In the genomic region with DNA sequence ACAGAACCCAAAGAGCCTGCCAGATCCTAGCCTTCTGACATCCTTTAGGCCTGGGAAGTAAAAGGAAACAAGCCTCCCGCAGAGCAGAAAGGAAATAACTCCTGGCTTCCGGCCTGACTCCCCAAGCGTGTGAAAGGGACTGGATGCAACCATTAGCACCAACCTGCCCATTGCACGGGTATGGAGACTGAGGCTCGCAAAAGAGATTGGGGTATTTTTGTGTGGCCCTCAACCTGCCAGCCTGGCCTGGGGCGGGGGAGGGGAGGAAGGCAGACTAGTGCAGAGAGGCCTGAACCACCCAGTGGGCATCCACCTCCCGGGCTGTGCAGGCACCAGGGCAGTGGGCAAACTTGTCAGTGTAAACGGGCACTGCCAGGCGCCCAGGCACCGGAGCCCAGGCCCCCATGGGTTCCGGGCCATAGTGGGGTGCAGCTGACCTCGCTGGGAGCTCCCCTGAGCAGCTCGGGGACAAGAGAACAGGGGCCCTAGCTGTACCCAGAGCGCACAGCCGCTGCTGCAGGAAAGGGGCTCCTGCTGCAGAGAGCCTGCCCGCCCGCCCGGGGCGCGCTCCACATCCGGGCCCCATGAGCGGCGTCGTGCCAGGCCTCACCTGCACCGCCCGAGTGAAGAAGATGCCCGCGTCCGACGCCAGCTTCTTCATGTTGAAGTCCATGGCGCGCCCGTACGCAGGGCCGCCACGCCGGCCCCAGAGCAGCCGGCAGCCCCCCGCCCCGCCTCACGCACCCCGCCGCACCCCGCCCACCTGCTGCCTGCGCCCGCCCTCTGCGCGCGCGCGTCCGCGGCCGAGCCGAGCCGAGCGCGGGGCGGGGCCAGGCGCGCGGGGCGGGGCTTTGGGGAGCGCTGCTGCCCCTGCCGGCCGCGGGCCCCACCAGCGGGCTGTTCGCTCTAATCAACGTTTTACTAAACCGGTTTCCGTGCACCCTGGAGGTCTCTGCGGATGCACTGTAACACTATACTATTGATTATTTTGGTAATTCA, we compare ENCODE assay signal across 8 mouse cellular contexts. TPM values are rescaled to one million over a fixed set of nuclear protein-coding genes. Genes with fewer than 3 reads are reported as not detected.
A peak's percentile ranks its signal among the peaks of the same experiment; 100 is the strongest.
DNase-seq lines count a peak whose midpoint lies in the region; ATAC-seq and TF ChIP-seq lines count a peak whose summit lies in the region.

A gene (minus strand): TSS at position 805 of the 999 bp plus-strand sequence.

- TF ChIP-seq POLR2A in kidney, adult 2 months (IDR thresholded peaks at IDR 0.05; ENCODE audit: low read depth, low read length), result no peak
- no peak for TF ChIP-seq POLR2A in limb, embryonic 14.5 days (IDR thresholded peaks at IDR 0.05; ENCODE audit: borderline replicate concordance, extremely low read depth, insufficient read depth, insufficient read length)

- peak; percentile 39 for TF ChIP-seq CTCF in kidney, adult 2 months (conservative IDR thresholded peaks at IDR 0.05; ENCODE audit: insufficient read depth, insufficient read length, low read depth, low read length)

- H3K4me1 ChIP-seq in embryonic facial prominence, embryonic 13.5 days, result peaks cover 24% of the 10 kb centered on the region
- peaks cover 4% of the 10 kb centered on the region; the same call in 1 of the 2 replicates for H3K4me1 ChIP-seq in kidney, adult 2 months (ENCODE audit: control insufficient read depth, insufficient read depth, low read length)
- peaks cover 10% of the 10 kb centered on the region for H3K4me1 ChIP-seq in limb, embryonic 14.5 days (ENCODE audit: control insufficient read depth, insufficient read depth, low read length)
- H3K4me1 ChIP-seq in midbrain, embryonic 16.5 days (ENCODE audit: control insufficient read depth, insufficient read depth, low read length), result peaks cover 19% of the 10 kb centered on the region

- H3K36me3 ChIP-seq in embryonic facial prominence, embryonic 13.5 days, result peaks cover 16% of the 10 kb centered on the region
- no peaks in the 10 kb centered on the region for H3K36me3 ChIP-seq in kidney, adult 2 months (ENCODE audit: control insufficient read depth, insufficient read depth, low read length)
- H3K36me3 ChIP-seq in limb, embryonic 14.5 days (ENCODE audit: control insufficient read depth, insufficient read depth, low read length), result peaks cover 12% of the 10 kb centered on the region
- H3K36me3 ChIP-seq in midbrain, embryonic 16.5 days (ENCODE audit: control insufficient read depth, insufficient read depth, low read length), result peaks cover 10% of the 10 kb centered on the region; the same call in 1 of the 2 replicates

- DNase-seq in 3T3-L1 (ENCODE audit: low read depth, low spot score), result peak; percentile 64
- peak; percentile 61 to 67 for DNase-seq in adrenal gland, postnatal 4 days (ENCODE audit: low spot score in 2 of 2)
- DNase-seq in heart, adult 18-20 months, result peak; percentile 86 to 87
- DNase-seq in kidney, adult 2 months, result peak; percentile 85
- peak; percentile 86 for DNase-seq in limb, embryonic 14.5 days (ENCODE audit: low spot score)
- DNase-seq in spleen, postnatal 14 days (ENCODE audit: low spot score in 2 of 2), result peak; percentile 73 to 82

- no peaks in the 10 kb centered on the region for H3K9me3 ChIP-seq in embryonic facial prominence, embryonic 13.5 days
- no peaks in the 10 kb centered on the region for H3K9me3 ChIP-seq in limb, embryonic 14.5 days (ENCODE audit: control insufficient read depth, low read length)
- H3K9me3 ChIP-seq in midbrain, embryonic 16.5 days (replicated peaks; ENCODE audit: control insufficient read depth, low read length, poor library complexity, severe bottlenecking), result no peaks in the 10 kb centered on the region

- peak; percentile 61 for ATAC-seq in embryonic facial prominence, embryonic 13.5 days (ENCODE audit: insufficient number of reproducible peaks, insufficient read depth, low FRiP score, low TSS enrichment, low read depth)
- peak; percentile 67 for ATAC-seq in limb, embryonic 14.5 days (ENCODE audit: low FRiP score, low read depth)
- ATAC-seq in midbrain, embryonic 16.5 days, result peak; percentile 80

- 2% methylated on average over 66 of the region's 73 CpGs for WGBS in embryonic facial prominence, embryonic 13.5 days
- 1% methylated on average over 65 of the region's 73 CpGs for WGBS in kidney, adult 2 months
- 3% methylated on average over 63 of the region's 73 CpGs for WGBS in limb, embryonic 14.5 days
- 3% methylated on average over 47 of the region's 73 CpGs for WGBS in midbrain, embryonic 16.5 days

- H3K4me2 ChIP-seq in embryonic facial prominence, embryonic 13.5 days, result peak within 1 kb of the TSS; percentile 97
- H3K4me2 ChIP-seq in limb, embryonic 14.5 days (replicated peaks; ENCODE audit: low read depth, low read length, severe bottlenecking), result peak within 1 kb of the TSS; percentile 90
- H3K4me2 ChIP-seq in midbrain, embryonic 16.5 days (ENCODE audit: low read length), result peak within 1 kb of the TSS; percentile 63

- H3K27me3 ChIP-seq in embryonic facial prominence, embryonic 13.5 days, result no peaks in the 10 kb centered on the region
- no peaks in the 10 kb centered on the region for H3K27me3 ChIP-seq in kidney, adult 2 months (replicated peaks; ENCODE audit: control insufficient read depth, insufficient read depth, low read length)
- no peaks in the 10 kb centered on the region for H3K27me3 ChIP-seq in limb, embryonic 14.5 days (ENCODE audit: control insufficient read depth, insufficient read depth, low read length)
- no peaks in the 10 kb centered on the region for H3K27me3 ChIP-seq in midbrain, embryonic 16.5 days (ENCODE audit: control insufficient read depth, insufficient read depth, low read depth, low read length)

- peak within 1 kb of the TSS; percentile 85 for H3K9ac ChIP-seq in embryonic facial prominence, embryonic 13.5 days
- peak within 1 kb of the TSS; percentile 77 for H3K9ac ChIP-seq in limb, embryonic 14.5 days (ENCODE audit: low read depth, low read length, severe bottlenecking)
- H3K9ac ChIP-seq in midbrain, embryonic 16.5 days (ENCODE audit: low read depth, low read length), result peak within 1 kb of the TSS; percentile 91

- peak within 1 kb of the TSS; percentile 84 for H3K4me3 ChIP-seq in embryonic facial prominence, embryonic 13.5 days
- peak within 1 kb of the TSS; percentile 94 for H3K4me3 ChIP-seq in kidney, adult 2 months (ENCODE audit: insufficient read depth, low read depth, low read length)
- peak within 1 kb of the TSS; percentile 75 for H3K4me3 ChIP-seq in limb, embryonic 14.5 days (replicated peaks; ENCODE audit: low read length)
- peak within 1 kb of the TSS; percentile 83 for H3K4me3 ChIP-seq in midbrain, embryonic 16.5 days (ENCODE audit: low read depth, low read length)

- peak within 1 kb of the TSS; percentile 57 for H3K27ac ChIP-seq in embryonic facial prominence, embryonic 13.5 days
- peak within 1 kb of the TSS; percentile 54 for H3K27ac ChIP-seq in kidney, adult 2 months (ENCODE audit: insufficient read depth, low read depth, low read length)
- no peak within 1 kb of the TSS for H3K27ac ChIP-seq in limb, embryonic 14.5 days (replicated peaks; ENCODE audit: low read depth, low read length)
- H3K27ac ChIP-seq in midbrain, embryonic 16.5 days (ENCODE audit: low read length), result peak within 1 kb of the TSS; percentile 78

RNA-seq across cellular contexts. Expression of the gene that starts here (rescaled TPM):
- total RNA-seq in adrenal gland, postnatal 4 days (2021), result 100 to 1,000 TPM; 106 to 107 TPM
- polyA plus RNA-seq in embryonic facial prominence, embryonic 13.5 days (2015; fragmentation: Nextera tagmentation; extraction: Ambion mirVana), result 84.8 and 85.8 TPM in 2 replicates
- 10 to 100 TPM; 34.6 to 42.9 TPM for total RNA-seq in heart, adult 18-20 months (2021)
- polyA plus RNA-seq in kidney, adult 2 months (2012; rRNA removed), result 84.6 and 132 TPM in 2 replicates
- polyA plus RNA-seq in limb, embryonic 14.5 days (2012; rRNA removed), result 122 and 167 TPM in 2 replicates
- 64.8 and 70.1 TPM in 2 replicates for polyA plus RNA-seq in limb, embryonic 14.5 days (2014; fragmentation: Nextera tagmentation; extraction: Ambion mirVana)
- polyA plus RNA-seq in midbrain, embryonic 16.5 days (2015; fragmentation: Nextera tagmentation; extraction: Ambion mirVana), result 206 and 218 TPM in 2 replicates
